Mouse (Mus musculus) spleen, adult 12 weeks (tissue): Measurements from ENCODE around the gene Fam155a.
"Not testable (repeated sequence)": the region's sequence is repeated elsewhere in the genome, so short reads cannot be mapped to it uniquely, and the experiment has no call there.

Source experiments
- DNase-seq: peaks from one replicate; pipeline ENCODE4 v3.0.0; 2022; ENCODE audit warnings: low spot score

Fam155a gene

DNA sequence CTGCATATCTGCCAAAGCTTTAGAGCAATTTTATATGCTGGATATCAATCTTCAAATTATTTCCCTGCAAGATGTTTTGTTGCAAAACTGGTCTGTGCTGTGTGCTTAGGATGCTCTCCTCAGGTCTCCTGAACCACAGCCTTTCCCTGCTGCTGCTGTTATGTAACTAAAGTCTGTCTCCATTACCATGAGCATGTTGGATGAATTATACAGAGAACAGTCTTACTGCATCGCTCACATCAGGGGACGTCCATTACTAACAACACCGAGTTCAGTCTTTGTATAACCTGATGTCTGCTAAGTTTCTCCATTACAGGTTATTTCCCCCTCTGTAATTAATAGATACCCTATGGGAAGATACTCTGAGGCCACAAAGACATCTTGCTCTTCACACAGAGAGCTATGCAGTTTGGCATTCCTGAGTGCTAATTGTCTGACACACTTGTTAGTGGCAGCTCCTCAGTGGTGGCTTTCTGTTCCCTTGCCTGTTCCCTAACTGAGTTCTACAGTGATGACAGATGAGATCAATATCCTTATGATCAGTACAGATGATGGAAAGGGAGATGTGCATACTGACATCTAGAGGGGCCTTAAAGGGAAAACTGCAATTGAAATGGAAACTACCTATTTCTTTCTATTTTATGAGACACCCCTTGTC, 372.2 kb downstream of the Fam155a start:
- DNase-seq: no peak

DNA sequence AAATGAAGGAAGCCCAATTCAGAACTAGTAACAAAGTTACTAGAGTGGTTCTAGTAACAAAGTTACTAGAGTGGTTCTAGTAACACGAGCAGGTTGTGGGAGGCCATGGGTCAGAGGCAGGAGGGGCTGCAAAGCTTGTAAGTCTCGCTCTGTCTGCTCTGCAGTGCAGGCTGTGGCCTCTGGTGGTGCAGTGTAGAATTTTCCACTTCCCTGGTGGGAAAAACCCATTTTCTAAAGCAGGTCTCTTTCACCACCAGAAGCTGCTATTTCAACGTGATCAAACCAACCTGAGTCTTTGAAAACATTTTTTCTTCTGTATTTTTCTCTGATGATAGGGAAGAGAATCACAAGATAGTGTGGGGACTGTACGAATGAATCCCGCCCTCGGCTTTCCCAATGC, 372.9 kb downstream of the Fam155a start:
- DNase-seq: no peak

DNA sequence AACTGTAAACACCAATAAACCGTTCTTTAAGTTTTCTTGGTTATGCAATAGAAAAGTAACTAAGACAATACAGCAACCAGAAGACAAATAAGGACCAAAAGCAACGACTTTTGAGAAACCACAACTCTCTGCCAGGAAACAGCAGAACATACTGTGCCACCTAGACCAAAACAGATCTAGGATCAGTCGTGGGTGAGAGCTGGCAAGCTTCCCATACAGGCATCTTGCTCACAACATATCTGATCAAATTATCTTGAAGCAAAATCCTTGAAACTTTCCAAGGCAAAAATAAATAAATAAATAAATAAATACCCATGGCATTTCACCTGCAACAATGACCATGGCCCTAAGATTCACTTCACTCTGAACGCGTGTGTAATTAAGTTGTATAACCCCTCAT, 376.3 kb downstream of the Fam155a start:
- DNase-seq: no peak

DNA sequence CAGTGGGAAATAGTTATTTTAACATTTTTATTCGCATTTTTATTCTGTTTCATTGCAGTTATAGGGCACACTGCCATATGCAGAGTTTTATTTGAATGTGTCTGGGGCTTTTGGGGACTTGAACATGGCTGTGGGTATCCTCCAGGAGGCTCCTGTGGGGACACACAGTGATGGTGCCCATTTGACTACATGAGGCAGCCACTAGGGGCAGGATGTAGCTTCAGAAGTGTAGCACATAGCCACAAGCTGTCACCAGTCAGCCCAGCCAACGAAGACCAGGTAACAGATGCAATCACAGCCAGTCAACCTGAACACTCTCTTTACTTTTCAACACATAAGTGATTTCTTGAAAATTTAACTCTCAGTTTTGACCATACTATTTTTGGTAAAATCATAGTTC, 377.7 kb downstream of the Fam155a start:
- no peak for DNase-seq

DNA sequence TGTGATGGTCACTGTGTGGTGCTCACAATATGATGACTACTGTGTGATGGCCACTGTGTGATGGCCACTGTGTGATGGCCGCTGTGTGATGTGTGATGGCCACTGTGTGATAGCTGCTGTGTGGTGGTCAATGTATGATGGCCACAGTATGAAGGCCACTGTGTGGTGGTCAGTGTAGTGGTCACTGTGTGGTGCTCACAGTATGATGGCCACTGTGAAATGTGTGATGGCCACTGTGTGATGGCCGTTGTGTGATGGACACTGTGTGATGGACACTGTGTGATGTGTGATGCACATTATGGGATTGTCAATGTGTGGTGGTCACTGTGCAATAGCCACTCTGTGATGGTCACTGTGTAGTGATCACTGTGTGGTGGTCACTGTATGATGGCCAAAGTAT, 380.7 kb downstream of the Fam155a start:
- DNase-seq: not testable (repeated sequence)

DNA sequence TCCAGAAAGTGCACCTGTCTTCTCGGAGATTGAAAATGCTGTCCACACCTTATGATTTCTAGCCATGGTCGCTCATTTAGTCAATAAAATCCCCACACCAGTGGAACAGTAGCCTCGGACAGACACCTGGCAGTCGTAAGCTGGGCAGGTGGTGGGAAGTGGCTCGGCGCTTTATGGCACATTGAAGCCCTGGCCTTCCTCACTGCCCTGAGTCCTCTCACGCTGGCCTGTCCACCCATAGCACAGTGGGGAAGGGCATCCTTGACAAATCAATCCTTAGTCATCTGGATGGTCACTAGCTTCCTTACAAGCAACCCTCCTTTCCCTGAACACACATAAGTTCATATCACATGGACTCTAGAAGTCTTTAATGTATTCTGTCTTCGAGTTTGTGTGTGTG, 401.8 kb downstream of the Fam155a start:
- DNase-seq: no peak

DNA sequence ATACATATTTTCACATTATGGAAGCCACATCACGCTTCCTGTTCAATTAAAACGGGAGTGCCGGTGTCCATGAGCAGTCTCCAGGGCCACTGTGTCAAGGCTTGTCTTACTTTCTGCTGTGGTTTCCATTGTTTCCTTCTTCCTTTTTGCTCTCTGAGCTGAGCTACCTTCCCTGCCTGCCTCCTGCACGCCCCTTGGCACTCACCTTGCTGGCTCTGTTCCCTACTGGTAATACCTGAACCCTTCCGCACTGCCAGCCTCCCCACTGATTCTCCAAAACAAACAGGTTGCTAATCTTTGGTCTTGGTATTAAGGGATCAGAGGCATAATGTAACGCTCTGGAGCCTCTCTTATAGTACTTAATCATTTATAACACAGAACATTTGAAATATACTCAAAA, 403.2 kb downstream of the Fam155a start:
- DNase-seq: no peak

DNA sequence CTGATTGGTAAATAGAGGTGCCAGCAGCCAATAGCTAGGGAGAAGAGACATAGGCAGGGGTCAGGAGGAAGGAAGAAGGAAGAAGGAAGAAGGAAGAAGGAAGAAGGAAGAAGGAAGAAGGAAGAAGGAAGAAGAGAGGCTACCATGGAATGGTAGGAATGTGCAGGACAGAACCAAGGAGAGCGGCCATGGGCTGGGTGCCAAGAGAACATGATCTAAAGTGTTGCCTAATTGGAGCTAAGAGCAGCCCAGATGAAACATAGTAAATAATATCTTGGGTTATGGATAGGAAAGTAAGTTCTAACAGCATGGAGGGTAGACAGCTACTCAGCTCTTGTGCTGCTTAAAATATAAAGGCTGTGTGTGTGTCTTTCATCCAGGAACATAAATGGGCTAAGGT, 405.6 kb downstream of the Fam155a start:
- no peak for DNase-seq

DNA sequence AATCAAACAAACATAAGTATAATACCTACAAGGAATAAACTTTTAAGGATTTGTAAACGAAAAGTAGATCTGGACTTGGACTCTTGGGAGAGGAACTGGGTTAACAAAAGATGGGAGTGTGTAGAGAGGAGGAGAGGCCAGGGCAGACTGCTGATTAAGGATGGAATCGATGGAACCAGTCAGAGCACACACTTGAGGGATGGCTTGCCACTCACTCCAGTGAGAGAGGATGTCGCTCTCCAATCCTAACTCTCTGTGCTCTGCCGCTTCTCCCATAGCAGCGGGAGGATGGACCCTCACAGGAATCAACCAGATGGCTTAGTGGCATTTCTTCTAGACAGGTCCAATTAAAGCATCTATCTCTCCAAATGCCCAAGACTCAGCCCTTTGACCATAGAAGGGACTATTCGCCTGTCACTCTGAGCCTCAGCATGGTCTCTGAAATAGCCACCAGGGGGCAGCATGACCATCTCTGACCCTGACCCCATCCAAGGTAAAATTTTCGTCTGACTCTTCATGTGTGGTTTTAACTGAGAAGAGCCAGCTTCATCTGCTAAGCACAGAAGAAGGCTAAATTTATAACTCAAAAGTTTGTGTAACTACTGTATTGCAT, 422.3 kb downstream of the Fam155a start:
- no peak for DNase-seq

DNA sequence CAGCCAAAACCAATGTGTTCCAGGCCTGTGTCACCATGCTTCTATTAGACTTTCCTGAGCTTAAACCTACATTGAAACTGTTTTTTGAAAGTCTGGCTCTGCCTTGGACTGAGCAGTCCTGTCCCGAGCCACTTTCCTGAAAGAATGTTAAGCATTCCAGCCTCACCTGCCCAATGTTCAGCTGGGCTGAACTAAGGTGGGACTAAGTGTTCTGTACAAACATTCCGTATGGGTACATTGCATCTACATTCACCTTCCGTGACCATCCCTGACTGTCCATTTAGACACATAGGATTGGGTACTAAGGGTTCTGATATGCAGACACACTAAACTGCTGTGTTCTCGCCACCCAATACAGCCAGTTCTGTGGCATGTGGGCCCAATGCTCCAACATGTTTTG, 423.8 kb downstream of the Fam155a start:
- DNase-seq: no peak

DNA sequence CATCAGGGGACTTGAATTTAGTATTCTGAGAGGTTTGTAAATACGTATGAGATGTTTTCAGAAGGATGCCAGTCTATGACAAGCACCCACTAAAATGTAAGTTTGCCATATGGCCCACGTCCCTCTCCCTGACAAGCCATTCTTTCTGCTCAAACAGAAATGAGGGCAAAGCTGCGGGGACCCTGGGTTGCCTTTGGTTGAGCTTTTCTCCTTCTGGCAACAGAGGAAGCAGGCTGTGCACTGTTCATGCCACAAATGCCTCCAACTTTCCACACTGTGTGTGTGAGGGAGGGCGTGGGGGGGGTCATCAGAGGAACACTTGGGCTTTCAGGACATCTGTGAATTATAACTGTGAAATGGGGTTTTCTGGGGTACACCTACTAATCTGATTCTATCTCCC, 426.8 kb downstream of the Fam155a start:
- no peak for DNase-seq

DNA sequence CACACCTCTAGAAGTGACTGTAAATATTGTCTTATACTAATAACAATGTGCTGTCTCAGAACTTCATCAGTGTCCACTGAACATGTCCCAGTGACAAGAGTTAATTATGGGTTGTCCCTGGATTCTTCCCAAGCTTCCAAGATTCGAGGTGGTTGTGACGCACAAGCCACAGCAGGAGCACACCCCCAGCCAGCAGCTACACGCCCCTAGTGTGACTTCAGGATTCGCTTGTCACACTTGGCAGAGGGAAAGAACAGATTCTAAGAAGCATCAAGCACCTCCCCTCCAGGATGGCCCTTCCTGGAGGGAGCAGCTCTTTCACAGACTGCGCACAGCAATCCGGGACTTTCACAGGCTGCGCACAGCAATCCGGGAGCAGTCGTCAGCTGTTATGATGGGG, 428.0 kb downstream of the Fam155a start:
- DNase-seq: no peak

DNA sequence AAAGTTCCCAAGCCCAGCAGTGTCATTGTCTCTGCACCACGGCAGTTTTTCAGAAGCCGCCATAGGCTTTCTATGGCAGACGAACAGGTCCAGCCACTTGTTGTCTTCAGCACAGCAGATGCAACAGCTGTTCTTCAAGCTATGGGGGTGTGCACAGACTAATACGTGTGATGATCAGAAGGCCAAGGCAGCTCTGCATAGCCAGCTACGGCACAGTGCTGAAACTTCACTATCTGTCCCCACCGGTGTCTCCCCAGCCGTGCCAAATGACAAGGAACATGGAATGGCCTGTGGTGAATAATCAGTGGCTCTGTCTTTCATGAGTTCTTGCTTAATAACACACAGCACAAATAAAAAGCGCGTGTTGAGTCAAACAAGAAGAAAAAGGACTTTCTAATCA, 428.4 kb downstream of the Fam155a start:
- DNase-seq: no peak

DNA sequence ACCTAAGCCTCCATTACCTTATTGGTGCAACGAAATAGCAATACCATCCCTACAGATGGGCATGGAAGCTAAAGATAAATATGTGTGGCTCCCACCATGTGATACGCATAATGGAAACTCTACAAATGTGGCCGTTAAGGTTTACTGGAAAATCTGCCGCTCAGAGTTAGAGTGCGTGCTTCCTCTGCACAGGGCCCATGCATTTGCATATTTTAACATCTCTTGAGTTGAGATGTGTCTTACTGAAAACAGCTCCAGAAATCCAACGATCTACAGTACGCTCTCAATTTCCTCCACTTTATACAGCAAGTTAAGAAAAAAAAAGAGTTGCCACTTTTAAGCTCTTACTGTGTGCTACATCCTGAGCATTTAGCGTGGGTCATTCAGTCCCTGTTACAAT, 433.1 kb downstream of the Fam155a start:
- no peak for DNase-seq

DNA sequence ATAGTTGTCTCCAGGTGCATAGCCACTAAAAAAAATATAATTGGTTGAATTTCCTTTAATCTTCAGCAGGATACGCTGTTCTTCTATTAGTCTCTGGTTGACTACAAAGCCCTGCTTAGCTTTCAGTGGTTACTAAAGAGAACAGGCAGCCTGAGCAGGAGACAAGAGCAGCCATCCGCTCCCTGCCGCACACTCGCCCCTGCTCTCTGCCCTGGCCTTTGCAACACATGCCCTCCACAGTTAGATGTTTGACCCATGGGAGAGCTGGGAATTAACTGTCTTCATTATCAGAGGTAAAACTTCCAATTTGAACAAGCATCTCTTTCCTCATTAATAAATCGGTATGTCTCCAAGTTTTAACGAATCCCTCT, 435.0 kb downstream of the Fam155a start:
- no peak for DNase-seq

DNA sequence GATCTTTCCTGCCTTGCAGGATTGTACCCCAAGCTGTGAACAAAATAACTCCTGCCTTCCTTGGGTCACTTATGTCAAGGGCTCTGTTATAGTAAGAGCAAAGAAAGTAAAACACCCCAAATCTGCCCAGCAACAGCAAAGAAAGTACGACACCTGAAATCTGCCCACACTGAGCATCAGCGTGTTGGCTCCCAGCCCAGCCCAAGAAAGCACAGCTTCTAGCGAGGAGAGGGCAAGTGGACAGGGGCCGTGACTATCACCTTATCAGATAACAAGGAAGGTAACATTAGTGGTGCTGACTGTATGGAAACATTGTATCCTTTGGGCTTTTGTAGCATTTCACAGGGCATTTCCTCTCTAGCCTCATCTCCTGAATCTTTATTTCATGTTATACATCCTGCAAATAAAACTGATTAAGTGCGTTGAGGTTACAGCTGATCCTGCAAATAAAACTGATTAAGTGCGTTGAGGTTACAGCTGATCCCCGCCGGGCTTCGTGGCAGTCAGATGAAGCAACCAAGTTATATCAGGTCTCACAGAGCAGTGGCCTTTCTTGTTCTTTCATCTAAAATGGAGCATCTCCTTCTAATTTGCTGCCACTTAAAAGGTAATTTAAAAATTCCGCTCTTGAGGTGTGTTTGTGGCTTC, 435.6 kb downstream of the Fam155a start:
- DNase-seq: no peak

DNA sequence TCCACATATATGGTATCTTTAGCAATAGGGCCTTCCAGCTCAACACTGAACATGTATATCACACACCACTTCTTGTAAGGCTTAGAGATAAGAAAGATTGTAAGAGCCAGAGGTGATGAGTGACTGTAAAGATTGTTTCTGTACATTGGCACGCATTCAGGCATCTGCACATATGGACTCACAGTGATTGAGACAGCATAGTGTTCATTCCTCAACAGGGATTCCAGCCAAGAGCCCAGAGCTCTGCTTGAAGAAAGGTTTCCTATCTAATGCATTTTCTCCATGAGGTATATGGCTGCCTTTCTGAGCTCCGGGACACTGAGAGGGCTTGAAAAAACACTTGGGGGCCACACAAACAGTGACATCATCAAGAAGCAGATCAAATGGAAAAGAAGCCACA, 438.2 kb downstream of the Fam155a start:
- DNase-seq: no peak

DNA sequence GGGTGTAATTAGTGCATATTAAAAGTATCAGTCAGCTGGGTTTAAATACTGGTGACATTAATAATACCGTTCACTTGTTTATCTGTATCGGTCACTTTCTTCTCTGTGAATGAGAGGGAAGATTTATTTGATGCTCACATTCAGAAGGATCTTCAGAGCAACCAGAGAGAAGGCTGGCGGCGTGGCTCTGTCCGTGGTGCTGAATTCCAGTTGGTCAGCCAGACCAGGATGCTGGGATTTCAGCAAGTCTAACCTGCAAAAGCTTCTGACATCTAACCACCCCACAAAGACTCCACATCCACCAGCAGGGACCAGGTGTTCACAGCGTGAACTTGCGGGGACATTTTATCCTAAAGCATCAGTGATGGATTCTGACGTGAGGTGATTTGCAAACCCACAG, 461.5 kb downstream of the Fam155a start:
- no peak for DNase-seq

DNA sequence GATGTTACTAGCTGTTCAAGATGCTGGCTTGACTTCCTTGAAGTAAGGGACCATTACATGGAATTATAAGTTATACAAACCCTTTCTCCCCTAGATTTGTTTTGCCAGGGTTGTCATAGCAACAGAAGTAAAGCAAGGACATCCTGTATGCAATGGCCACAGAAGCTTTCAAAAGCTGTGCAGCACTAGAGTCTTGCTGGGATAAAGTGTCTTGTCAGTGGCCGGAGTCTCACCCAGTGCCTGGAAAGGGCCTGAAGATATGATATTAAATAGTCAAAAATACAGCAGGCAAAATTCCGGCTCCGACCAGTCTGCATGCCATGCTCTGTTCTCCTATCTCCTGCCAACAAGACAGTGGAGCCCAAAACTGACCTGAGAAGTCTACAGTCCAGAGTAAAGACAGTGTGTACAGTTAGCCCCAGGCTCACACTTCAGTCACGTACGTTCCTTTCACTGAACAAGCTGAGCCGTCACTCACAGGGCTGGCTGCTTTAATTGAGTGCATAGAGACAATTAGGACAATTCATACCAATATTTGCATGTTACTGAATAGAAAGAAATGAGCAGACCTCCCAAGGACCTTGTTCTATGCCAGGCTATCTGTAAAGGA, 467.3 kb downstream of the Fam155a start:
- no peak for DNase-seq

DNA sequence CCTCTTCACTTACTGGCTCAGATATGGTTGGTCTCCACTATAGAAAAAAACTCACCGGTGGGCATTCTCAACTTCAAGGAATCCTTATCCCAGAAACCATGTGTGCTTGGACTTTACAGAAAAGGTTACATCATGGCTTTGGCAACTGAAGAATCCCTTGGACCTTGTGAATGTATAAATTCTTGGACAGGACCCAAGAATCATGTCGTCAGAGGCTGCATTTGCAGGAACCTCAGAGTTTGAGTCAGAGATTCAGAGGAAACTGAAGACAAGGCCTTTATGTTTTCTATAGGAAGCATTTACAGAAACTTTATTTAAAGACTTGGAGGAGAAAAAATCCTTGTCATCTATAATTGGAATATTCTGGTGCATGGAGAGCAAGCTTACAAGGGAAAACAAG, 475.9 kb downstream of the Fam155a start:
- DNase-seq: no peak

DNA sequence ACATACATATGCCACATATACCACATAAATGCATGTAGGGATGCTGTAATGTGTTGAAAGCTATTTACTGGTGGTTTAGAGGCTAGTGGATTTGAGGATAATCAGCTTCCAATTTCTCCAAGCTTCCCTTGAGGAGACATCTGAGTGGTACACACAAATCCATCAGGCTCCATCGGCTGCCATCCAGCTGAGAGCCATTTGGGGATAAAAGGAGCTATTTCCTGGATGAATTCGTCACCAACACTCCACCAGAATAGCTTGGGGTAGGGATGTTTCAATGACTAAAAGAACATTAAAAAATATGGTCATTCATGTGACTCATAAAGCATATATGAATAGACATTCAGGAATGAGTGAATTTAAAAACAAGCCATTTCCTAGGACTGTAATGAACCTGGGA, 478.4 kb downstream of the Fam155a start:
- DNase-seq: no peak

DNA sequence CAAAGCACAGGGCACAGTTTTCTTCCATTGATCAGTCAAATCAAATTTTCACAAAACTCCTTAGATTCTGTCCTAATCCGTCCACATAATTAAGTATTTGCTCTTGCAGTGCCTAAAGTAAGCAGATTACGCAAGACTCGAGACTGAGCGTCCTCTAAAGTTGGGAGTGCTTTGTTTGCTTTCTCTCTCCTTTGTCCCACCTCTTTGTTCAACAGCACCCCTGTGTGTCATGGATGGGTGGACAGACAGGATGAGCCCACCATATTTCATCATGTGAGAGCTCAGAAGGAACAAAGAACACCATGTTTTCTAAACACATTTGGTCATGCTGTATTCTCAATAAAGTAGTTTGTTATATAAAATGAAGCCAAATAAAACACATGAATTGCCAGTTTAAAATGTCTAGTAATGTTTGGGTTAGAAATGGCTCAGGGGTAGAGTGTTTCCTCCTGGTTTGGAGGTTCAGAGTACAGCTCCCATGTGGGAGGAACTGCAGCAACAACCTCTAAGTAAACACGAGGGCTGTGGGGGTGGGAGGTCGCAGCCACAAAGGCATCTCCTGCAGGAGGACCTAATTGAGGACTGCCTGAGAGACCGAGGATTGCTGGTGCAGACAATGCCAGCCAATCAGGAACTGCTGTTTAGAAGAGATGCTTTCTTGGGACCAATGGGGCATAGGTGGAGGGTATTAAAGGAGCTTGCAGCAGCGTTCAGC, 482.8 kb downstream of the Fam155a start:
- DNase-seq: no peak

DNA sequence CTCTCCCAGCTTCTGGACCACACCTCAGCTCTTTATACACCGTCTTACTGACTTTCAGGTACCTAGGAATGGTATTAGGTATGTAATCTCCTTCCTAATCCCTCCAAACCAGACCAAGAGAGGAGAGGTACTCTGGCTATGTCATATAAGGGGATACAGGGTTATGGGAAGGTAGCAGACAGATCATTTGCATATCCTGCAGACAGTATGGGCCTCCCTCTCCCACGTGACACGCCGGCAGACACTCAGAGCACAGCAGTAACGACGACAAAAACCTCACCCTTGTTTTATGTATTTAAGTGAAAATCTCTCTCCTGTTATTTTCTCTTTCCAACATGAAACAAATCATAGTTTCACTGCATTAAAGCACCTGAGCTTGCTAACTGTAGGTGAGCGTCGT, 496.8 kb downstream of the Fam155a start:
- DNase-seq: no peak
